In genomic region chr17:24669545-24670245, GRCm38 (mm10) we compare ENCODE assay signal across 8 mouse cellular contexts. TPM values are rescaled to one million over a fixed set of nuclear protein-coding genes. Genes with fewer than 3 reads are reported as not detected.
A peak's percentile ranks its signal among the peaks of the same experiment; 100 is the strongest.
DNase-seq lines count a peak whose midpoint lies in the region; ATAC-seq lines count a peak whose summit lies in the region.

Gene Zfp598 (plus strand): TSS chr17:24669687.

- under 1% methylated on average over 65 of the region's 80 CpGs for WGBS in hindbrain, embryonic 13.5 days

- H3K36me3 ChIP-seq in hindbrain, embryonic 13.5 days: no peaks in the 10 kb centered on the region

- H3K4me3 ChIP-seq in hindbrain, embryonic 13.5 days: peak within 1 kb of the TSS; percentile 98

- peak within 1 kb of the TSS; percentile 87 for H3K4me2 ChIP-seq in hindbrain, embryonic 13.5 days

- ATAC-seq in hindbrain, embryonic 13.5 days (ENCODE audit: low FRiP score): peak; percentile 98

- H3K4me1 ChIP-seq in hindbrain, embryonic 13.5 days (replicated peaks): peaks cover 37% of the 10 kb centered on the region

- H3K27ac ChIP-seq in hindbrain, embryonic 13.5 days: peak within 1 kb of the TSS; percentile 92

- no peaks in the 10 kb centered on the region for H3K9me3 ChIP-seq in hindbrain, embryonic 13.5 days

- H3K27me3 ChIP-seq in hindbrain, embryonic 13.5 days: no peaks in the 10 kb centered on the region

- peak within 1 kb of the TSS; percentile 99 for H3K9ac ChIP-seq in hindbrain, embryonic 13.5 days

- peak; percentile 98 for DNase-seq in NIH3T3 (ENCODE audit: low read depth)
- DNase-seq in cerebellum, postnatal 10 days: peak; percentile 98
- peak; percentile 85 to 89 for DNase-seq in frontal cortex, postnatal 14 days (ENCODE audit: low spot score in 2 of 2)
- peak; percentile 87 to 88 for DNase-seq in layer of hippocampus, postnatal 25 days (ENCODE audit: extremely low spot score in 1 of 2, low spot score in 1 of 2)
- peak; percentile 96 for DNase-seq in lung, postnatal 25 days (ENCODE audit: low spot score)
- DNase-seq in retina, embryonic 14.5 days (ENCODE audit: low spot score): peak; percentile 95
- peak; percentile 99 for DNase-seq in thymus, postnatal 4 days

RNA-seq across cellular contexts. Expression of gene Zfp598, which starts in this region (rescaled TPM):
- 17.7 and 17.8 TPM in 2 replicates for polyA plus RNA-seq in hindbrain, embryonic 13.5 days (2015; fragmentation: Nextera tagmentation; extraction: Ambion mirVana)
- 10 to 100 TPM; 36.9 to 40.0 TPM for total RNA-seq in layer of hippocampus, postnatal 25 days (2021)

Comparison
In these comparisons a context has a peak if more than half of its experiments do, and no peak if none do; other contexts are left out.
1. Peak in every context shown above with its lines: DNase-seq, ATAC-seq, H3K4me3 ChIP-seq and H3K27ac ChIP-seq.